Mouse (Mus musculus): ENCODE results near the gene Gm45234.
"Not testable (repeated sequence)": the region's sequence is repeated elsewhere in the genome, so short reads cannot be mapped to it uniquely, and the experiment has no call there.

Gene Gm45234

DNA sequence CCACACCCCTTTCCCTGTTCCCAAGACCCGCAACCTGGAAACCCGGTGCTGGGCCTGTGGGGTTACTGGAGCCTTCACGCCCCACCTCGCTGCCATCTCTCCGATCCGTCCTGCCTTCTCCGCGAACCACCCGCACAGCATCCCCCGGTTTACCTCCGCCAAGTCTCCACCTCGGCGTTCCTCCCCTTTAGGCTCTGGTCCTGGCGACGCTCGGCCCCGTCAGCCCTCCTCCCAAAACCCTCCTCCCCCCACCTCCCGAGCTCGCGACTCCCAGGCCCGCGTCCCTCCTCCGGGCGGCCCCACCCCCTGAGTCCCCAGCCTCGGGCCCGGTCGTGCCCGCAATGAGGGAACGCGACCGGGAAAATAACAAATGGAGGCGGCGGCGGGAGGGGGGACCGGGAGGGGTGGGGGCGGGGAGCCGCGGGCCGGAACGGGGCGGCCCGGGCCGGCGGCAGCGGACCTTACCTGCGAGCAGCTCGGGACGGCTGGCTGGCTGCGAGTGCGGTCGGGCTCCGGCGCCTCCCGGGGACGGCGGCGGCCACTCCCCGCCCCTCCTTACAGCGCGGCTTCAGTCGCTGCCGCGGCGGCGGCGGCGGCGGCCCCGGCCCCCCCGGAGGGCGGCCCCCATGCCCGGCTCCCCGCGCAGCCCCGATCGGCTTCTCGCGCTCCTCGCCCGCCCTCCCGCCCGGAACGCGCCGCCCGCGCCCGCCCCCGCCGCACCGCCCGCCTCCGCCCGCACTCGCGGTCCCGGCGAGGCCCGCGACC is at the start of gene Gm45234, which contains the start of gene Atn1:
TSS of gene Gm45234 (minus strand) at position 191 of the 765 bp plus-strand sequence.
TSS of gene Atn1 (minus strand) at position 694 of the 765 bp plus-strand sequence.
- no peak for DNase-seq (ENCODE audit: low spot score)

DNA sequence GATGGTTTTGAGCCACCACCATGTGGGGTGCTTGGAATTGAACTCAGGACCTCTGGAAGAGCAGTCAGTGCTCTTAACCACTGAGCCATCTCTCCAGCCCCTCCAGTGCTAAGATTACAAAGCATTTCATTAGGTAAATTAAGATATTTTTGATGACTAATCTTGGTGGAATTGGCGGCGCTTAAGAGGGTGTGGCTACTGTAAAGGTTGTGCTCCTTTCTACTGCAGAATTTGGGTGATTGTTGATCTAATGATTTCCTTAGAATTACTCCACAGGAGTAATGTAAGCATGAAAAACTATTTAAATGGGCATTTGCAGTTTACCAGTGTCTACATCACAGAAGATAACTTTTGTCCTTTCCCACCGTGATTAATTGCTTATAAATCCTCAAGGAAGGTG is 48.5 kb upstream of the Gm45234 start:
- DNase-seq (ENCODE audit: low spot score) = no peak

DNA sequence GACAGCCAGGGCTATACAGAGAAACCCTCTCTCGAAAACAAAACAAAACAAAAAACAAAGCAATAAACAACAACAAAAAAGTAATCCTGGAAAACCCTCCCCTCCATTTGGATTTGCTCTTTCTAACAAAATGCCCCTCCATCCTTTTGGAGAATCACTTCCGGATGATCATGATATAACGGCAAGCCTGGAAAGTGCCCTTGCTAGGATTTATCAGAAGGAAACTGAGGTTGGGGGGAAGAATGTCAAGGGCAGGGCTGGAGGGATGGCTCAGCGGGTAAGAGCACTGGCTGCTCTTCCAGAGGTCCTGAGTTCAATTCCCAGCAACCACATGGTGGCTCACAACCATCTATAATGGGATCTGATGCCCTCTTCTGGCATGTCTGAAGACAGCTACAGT is 47.9 kb upstream of the Gm45234 start:
- DNase-seq (ENCODE audit: low spot score) = not testable (repeated sequence)

DNA sequence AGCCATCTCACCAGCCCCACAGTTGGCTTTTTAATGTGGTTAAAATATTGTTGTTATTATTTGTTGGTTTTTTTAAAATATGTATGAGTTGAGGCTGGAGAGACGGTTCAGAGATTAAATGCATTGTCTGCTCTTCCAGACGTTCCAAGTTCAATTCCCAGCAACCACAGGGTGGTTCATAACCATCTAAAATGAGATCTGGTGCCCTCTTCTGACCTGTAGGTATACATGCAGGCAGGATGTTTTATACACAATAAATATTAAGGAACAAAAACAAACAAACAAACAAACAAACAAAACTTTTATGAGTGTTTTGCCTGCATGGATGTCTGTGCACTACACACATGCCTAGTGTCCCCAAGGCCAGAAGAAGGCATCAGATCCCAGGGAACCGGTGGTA is 47.2 kb upstream of the Gm45234 start:
- DNase-seq (ENCODE audit: low spot score) = no peak

DNA sequence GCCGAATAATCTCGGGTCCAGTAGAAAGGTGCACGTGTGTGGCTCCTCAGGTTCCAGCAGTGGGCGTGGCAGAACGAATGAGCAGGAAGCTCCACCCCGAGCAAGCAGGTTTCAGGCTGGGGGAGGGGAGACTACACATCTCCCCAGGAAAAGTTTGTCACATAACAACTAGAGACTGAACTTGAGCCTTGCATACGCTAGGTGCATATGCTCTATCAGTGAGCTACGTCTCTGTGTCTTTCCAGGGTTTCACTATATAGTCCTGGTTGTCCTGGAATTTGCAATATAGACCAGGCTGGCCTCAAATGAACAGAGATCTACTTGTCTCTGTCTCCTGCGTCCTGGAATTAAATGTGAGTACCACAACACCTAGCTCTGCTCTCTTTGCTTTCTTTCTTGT is 46.6 kb upstream of the Gm45234 start:
- DNase-seq (ENCODE audit: low spot score) = not testable (repeated sequence)

DNA sequence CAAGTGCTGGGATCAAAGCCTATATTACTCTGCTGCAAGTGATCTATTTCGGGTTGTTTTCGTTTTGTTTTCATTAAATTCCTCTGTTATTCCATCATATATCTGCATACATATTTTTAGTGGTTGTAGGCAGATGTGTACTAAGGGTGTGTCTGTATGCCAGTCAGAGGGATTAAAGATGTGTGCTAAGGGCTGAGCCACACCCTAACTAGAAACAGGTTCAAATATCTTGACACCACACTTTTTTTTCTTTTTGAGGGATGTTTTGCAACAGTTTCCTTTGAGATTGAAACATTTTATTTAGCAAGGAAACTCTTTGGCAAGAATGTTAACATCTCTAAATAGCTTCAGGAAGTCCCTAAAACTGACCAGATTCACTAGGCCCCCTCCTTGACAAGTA is 40.4 kb upstream of the Gm45234 start:
- no peak for DNase-seq (ENCODE audit: low spot score)

DNA sequence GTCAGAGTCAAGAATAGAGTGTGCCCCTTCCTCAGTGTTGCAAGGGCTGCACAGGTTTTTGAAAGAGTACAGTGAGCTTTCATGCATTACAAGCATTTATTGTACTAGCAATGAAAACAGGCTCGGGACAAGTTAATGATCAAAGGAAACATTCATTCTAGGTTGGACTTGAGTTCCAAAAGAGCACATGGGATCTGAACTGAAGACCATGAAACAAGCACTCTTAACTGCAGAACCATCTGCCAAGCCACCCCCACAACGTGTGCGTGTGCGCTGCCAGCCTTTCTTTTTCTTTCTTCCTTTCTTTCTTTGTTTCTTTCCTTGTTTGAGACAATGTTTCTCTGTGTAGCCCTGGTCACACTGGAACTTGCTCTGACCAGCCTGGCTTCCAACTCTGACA is 40.0 kb upstream of the Gm45234 start:
- DNase-seq (ENCODE audit: low spot score) = no peak

DNA sequence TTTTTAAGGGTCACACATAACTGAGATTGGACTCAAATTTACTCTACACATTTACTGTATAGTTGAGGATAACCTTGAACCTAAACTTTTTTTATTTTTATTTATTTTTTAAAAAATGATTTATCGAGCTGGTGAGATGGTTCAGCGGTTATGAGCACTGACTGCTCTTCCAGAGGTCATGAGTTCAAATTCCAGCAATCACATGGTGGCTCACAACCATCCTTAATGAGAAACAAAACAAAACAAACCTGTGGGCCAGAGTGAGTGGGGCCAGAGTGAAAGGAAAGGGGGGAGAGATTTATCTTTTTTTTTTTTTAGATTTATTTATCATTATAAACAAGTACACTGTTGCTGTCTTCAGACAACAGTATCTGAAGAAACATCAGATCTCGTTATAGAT is 36.1 kb upstream of the Gm45234 start:
- no peak for DNase-seq (ENCODE audit: low spot score)

DNA sequence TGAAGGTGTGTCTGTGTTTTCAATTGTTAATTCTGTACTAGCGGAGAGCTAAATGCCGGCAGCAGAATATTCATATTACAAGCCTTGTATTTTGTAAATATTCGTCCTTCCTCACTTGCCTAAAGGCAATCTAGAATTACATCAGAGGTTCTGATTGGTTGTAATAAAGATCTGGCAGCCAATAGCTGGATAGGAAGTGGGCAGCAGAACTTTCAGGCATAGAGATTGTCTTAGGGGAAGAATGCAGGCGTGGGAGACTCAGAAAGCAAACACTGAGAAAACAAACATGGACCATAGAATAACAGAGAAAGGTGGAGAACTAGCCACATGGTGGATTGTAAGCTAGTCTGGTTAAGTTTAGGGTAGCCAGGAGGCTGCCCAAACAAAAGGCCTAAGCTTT is 34.3 kb upstream of the Gm45234 start:
- no peak for DNase-seq (ENCODE audit: low spot score)

DNA sequence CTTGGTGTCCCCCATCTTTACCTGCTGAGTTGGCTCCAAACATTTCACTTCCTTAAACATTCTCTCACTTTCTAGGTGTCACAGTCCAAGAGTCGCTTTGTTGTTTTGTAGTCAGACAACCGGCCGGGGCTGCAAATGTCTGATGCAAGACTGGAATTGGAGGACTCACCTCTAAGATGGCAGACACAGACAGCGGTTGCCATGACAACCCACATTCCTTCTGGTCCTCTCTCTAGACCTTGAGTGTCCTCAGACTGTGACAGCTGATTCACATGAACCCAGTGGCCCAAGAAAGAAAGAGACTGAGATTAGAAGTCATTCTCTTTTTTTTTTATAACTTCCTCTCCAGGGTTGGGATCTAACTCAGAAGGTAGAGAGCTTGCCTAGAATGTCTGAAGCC is 33.7 kb upstream of the Gm45234 start:
- no peak for DNase-seq (ENCODE audit: low spot score)

DNA sequence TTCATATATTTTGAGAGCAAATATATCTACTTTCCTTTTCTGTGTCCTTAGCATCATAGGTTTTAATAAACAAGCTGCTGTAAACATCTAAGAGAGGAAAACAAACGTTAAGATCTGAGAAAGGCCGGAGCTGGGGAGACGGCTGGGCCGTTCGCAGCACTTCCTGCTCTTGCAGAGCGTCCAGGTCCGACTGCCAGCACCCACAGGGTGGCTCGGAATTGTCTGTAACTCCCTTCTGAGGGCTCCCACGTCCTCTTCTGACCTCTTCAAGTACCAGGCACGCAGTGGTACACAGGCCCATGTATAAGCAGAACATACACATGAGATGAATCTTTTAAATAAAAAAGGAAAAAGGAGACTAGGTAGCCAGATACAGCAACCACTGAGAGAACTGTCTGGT is 31.9 kb upstream of the Gm45234 start:
- DNase-seq (ENCODE audit: low spot score) = no peak

DNA sequence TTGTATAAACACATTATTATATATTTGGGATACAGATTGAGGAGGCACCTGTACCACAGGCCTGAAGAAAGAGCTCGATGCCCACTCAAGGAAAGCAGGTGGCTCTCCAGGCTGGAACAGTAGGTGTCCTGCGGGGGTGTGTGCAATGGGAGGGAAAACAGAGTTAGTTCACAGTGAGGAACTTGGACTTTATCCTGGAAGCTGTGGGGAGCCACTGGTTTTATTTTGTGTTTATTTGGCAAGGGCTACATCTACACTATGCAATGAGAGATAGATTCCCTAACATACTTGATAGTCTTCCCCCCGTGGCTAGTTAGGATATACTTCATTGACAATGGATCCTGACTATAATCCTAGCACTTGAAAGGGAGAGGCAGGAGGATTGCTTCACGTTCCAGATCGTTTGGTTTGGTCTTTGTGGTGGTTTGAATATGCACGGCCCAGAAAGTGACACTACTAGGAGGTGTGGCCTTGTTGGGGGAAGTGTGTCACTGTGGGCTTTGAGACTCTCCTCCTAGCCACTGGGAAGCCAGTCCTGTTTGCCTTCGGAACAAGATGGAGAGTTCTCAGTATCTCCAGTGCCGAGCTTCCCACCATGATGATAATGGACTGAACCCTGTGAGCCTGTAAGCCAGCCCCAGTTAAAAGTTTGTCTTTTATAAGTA is 31.1 kb upstream of the Gm45234 start:
- DNase-seq (ENCODE audit: low spot score) = no peak

DNA sequence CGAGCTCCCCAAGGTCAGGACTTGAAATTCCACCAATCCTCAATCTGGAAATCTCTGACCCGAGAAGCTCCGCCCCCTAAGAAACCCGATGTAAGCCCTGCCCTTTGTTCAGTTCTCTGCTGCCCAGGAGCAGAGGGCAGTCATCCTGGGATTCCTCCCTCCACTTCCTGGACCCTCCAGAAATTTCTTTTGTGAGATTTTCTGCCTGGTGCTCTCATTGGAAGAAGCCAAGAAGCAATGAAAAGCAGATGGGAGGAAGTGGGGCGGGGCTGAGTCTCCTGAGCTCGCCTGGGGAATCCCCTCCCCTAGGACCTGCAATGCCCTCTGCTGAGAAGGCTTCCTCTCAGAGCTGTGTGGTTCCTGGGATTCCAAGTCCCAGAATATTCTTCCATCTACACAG is 26.6 kb upstream of the Gm45234 start:
- DNase-seq (ENCODE audit: low spot score) = no peak

DNA sequence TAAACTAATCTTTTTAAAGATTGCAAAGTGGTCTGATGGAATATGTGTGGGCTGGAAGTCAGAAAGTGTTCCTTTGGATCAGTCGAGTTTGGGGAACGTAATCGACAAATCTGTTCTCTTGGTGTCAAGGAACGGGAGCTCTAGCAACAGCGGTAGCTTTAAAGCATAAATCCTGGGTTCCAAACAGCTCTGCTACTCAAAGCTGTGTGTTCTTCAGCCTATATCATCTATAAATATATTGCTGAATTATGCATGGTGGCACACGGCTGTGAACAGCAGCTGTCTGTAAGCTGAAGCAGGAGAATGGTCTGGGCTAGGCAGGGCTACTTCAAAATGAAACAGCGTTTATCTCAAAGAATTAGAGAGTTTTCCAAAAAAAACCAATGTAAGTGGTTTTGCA is 25.1 kb upstream of the Gm45234 start:
- no peak for DNase-seq (ENCODE audit: low spot score)

DNA sequence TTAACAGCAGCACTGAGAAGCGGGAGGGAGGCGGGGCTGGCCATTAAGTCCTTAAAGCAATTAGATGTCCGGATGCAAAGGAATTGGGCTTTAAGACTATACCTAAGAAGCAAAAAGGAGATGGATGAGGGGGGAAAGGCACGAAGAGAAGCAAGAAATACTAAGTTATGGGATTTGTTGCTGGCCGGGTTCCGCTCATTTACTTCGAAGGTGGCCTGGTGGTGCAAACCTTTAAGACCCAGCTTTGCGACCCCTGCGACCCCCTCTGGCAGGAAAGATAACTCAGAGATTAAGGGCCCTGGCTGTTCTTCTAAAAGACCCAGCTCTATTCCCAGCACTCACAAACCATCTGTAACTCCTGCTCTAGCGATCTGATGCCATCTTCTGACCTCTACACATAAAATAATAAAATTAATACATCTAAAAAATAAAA is 24.2 kb upstream of the Gm45234 start:
- DNase-seq (ENCODE audit: low spot score) = no peak

DNA sequence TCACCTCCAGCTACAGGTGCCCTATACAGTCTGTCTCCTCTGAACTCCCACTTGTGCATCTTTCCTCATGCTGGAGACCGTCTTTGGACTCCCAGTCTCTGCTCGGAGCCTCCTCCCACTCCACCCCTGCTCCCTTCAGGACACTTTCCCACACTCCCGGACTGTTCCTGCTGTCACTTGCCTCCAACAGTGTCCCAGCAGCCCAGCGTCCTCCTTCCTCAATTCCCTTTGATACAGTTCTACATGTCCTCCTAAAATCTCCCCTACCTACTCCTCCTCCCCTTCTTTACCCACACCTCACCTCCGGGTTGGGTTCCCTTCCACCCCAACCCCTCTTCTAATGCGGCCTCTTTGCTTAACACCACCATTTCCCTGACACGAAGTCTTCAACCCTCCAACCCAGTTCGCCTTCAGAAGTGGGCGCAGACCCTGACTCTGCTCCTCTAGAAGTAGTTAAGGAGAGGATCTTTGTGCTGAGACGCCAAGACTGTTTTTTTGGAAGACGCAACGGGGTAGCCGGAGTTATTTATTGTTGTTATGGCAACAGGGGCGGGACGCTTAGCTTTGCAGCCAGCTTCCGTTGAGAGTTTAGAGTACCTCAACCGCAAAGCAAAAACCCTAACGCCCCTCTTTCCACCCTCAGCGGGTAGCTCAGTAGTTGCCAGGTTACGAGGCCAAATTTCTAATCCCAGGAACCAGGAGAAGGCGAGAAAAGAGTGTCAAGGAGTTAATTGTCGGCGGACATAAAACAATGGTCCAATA is 23.6 kb upstream of the Gm45234 start, which contains the start of gene Lrrc23:
TSS of gene Lrrc23 (minus strand) at position 506 of the 762 bp plus-strand sequence.
- no peak for DNase-seq (ENCODE audit: low spot score)

DNA sequence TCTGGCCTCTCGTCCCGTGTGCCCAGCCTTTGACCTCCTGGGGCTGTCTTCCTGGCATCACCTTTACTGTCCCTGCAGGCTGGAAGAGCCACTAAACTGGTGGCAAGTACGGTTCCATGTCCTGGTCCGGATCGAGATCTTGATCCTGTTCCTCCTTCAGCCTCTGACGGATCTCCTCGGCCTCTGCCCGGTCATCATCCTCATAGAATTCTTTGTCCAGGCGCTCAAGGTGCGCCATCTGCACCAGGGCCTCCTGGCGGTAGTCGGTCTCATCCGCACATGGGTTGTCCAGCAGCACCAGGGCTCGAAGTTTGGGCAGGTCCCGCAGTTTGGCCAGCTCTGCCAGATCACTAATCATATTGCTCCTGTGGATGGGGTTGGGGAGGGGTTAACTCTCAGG is 14.7 kb upstream of the Gm45234 start:
- no peak for DNase-seq (ENCODE audit: low spot score)

DNA sequence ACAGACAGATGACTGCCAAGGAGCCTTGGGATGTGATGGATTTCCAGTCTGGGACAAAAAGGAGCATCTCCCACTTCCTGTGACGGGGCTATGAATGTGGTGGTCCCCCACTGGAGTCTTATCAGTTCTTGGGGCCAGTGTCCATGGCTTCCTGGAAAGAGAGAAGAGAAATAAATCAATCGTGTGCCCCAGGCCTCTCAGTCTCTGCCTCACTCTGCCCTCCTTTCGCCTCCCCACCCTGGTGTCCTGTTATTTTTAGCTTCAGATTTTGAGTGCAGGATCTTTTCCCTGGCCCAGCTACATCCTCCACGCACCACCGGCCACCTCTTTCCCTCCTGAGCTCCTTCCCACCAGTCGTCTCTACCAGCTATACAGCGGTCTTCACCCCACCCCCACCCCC is 14.2 kb upstream of the Gm45234 start:
- no peak for DNase-seq (ENCODE audit: low spot score)

DNA sequence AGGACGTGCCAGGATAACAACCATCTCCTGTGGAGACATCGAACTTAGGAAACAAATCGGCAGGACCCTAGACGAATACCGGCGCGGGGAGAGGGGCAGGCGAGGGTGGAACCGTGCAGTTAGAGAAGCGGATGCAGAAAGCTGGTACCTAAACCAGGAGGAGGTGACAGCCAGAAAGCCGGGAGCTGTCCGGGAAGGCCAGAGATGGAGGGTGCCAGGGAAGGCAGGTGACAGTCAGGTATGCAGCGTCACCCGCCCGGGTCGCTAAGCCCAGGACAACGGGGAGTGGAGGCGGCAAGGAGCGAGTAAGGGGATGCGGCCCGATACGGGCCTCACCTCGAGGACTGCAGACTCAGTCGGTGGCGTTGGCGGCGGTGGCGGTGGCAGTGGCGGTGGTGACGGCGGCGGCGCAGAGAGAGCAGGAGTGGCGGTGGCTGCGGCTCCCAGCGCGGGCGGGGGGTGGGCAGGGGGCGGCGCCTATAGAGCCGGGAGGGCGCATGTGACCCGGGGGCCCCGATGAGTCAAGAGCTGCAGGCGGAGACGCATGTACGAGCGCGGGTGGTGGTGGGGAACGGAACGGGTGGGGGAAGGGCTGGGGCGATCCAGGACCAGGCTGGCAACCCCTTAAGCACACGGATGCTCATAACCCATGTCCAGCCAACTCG is 13.4 kb upstream of the Gm45234 start, which contains the start of gene Eno2:
TSS of gene Eno2 (minus strand) at position 573 of the 665 bp plus-strand sequence.
- DNase-seq (ENCODE audit: low spot score) = no peak

DNA sequence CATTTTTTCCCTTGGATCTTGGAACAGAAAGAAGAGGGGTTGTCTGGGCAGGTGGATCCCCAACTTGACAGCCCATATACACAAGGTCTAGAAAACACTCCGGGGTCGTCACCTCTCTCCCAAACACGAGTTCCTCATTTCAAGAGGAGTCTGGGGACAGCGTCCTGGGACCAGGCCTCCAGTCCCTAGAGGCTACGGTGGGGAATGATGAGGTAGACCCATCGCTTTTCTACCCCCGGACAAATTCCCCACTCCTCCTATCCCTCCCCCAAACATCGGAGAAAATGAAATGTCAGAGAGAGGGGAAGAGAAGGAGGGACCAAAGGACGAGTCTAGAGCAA is 12.9 kb upstream of the Gm45234 start:
- no peak for DNase-seq (ENCODE audit: low spot score)

DNA sequence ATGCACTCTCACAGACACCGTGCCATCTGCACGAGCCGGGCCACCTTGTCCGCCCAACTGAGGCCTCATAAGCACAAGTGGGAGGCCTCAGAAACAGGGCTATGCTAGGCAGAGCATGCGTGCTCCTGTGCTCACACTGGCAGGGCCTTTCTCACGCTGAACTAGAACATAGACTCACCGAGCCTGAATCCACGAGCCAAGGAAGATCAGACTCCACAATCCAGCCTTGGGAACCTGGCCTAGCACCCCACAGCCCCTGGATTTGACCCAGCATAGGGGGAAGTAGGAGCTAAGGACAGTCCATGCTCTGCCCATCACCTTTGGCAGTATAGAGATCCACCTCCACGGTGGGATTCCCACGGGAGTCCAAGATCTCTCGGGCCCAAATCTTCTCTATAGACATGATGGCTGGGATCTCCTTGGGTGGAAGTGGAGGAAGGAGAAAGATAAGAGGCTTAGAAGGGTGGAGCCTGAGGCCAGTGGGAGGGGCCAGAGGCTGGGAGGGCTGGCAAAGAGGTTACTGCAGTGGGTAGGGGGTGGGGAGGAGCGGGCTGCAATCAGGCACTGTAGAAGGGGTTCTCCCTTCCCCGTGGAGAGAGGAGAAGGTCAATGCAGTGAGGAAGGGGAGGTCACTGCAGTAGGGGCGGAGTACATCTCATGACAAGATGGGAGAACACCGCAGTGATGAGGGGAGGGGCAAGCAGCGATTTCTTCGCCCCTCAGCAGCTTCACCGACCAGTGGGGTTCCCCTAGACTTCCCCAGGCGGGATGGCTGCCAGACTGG is 12.3 kb upstream of the Gm45234 start:
- no peak for DNase-seq (ENCODE audit: low spot score)

DNA sequence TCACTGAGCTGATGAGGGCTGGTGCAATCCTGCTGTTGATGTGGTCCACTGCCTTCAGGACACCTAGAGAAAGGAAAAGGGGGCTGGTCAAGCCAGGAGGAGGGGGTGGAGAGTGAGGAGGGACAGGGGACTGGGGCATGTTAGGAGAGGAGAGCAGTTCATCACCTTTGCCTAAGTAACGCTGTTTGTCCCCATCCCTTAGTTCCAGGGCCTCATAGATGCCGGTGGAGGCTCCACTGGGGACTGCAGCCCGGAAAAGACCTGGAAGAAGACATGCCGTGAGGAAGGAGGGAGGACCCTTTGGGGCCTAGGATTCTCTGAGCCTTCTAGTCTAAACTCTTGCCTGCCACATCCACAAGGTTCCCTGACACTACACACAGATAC is 11.7 kb upstream of the Gm45234 start:
- no peak for DNase-seq (ENCODE audit: low spot score)

Data from c-Kit-positive CD71-positive TER-119-positive erythroid progenitor cells, embryonic 14.5 days (primary cell).